Mouse (Mus musculus): ENCODE measurements around the gene Zfp512. TPM values are rescaled to one million over a fixed set of nuclear protein-coding genes. Genes with fewer than 3 reads are reported as not detected.

Zfp512 gene
- total RNA-seq, 2 experiments from 2014 or later = 20.7 to 22.2 TPM

DNA sequence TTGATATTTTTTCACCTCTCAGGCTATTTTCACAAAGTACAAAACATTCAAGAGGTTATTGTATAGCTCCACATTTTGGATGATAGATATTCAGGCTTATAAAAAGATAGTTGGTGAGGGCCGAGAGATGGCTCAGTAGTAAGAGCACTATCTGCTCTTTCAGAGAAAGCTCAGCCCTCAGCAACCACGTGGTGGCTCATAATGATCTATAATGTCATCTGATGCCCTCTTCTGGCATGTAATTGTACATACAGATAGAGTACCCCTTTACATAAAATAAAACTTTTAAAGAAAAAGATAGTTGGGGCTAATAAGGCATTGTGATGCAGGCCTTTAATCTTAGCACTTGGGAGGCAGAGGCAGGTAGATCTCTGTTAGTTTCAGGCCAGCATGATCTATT, 76.3 kb downstream of the Zfp512 start:
- no peak for DNase-seq (ENCODE audit: low spot score in 2 of 2)

Other genes with a start within 250 kb of the Zfp512 start
- gene Ppm1g, start 231.7 kb upstream of the Zfp512 start, total RNA-seq (2021) = 10 to 100 TPM; 55.3 to 63.8 TPM
- 100 to 1,000 TPM in 1 of 2 experiments, 10 to 100 TPM in 1; 91.4 to 105 TPM for gene Nrbp1, start 211.6 kb upstream of the Zfp512 start, total RNA-seq (2021)
- gene Gm9970, start 211.2 kb upstream of the Zfp512 start, total RNA-seq (2021) = under 1 TPM in 1 of 2 experiments, not detected in 1; 0.70 TPM
- 1 to 10 TPM; 2.3 to 4.1 TPM for gene Krtcap3, start 200.7 kb upstream of the Zfp512 start, total RNA-seq (2021)
- gene Ift172, start 161.3 kb upstream of the Zfp512 start, total RNA-seq (2021) = 10 to 100 TPM; 30.6 to 40.8 TPM
- 10 to 100 TPM; 18.5 to 18.7 TPM for gene Fndc4, start 156.4 kb upstream of the Zfp512 start, total RNA-seq (2021)
- gene Gckr, start 155.0 kb upstream of the Zfp512 start, total RNA-seq (2021) = under 1 TPM; 0.22 to 0.36 TPM
- under 1 TPM; 0.29 to 0.61 TPM for gene 4930548H24Rik, start 33.3 kb downstream of the Zfp512 start, total RNA-seq (2021)
- gene Gpn1, start 42.3 kb downstream of the Zfp512 start, total RNA-seq (2021) = 10 to 100 TPM; 20.2 to 20.9 TPM
- 10 to 100 TPM; 27.3 to 29.8 TPM for gene Slc4a1ap, start 74.6 kb downstream of the Zfp512 start, total RNA-seq (2021)
- gene Supt7l, start 75.4 kb downstream of the Zfp512 start, total RNA-seq (2021) = 10 to 100 TPM; 14.0 to 15.1 TPM
- gene Mrpl33, start 144.5 kb downstream of the Zfp512 start, total RNA-seq (2021) = 100 to 1,000 TPM; 229 to 230 TPM
- 1 to 10 TPM; 2.9 to 4.6 TPM for gene Rbks, start 245.2 kb downstream of the Zfp512 start, total RNA-seq (2021)
- 10 to 100 TPM; 45.0 to 51.0 TPM for gene Babam2, start 245.3 kb downstream of the Zfp512 start, total RNA-seq (2021)